Mouse (Mus musculus) cerebellum, adult 2 months (tissue): ENCODE results near the gene Adgrl2. TPM values are rescaled to one million over a fixed set of nuclear protein-coding genes. Genes with fewer than 3 reads are reported as not detected.

ENCODE experiments used
- DNase-seq, 2 experiments: peaks; one replicate each; pipeline ENCODE4 v3.0.0; 2021
- H3K27ac ChIP-seq: fragments of 200-500 bp; 2 replicates; pipeline ENCODE4 v1.5.1; 2012; ENCODE audit warnings: low read length, control low read depth, inconsistent platforms; ENCODE audit not compliant: insufficient read depth
- H3K27me3 ChIP-seq: fragments of 200-500 bp; 2 replicates; pipeline ENCODE4 v1.6.1; 2012; ENCODE audit warnings: inconsistent platforms, mild to moderate bottlenecking, low read length, moderate library complexity; ENCODE audit not compliant: control insufficient read depth, insufficient read depth
- H3K4me1 ChIP-seq: fragments of 200-500 bp; 2 replicates; pipeline ENCODE4 v1.6.1; 2011; ENCODE audit warnings: low read length; ENCODE audit not compliant: control insufficient read depth, insufficient read depth
- H3K4me3 ChIP-seq: fragments of 200-500 bp; replicated peaks from 2 replicates; pipeline ENCODE3; 2011; ENCODE audit warnings: mild to moderate bottlenecking, low read depth, low read length, control low read depth; ENCODE audit not compliant: insufficient read depth
- CTCF ChIP-seq: fragments of 200-500 bp; IDR thresholded peaks from 2 replicates; pipeline ENCODE4 v1.5.1; 2011; ENCODE audit warnings: low read depth, mild to moderate bottlenecking, control low read depth, low read length, moderate library complexity, borderline replicate concordance; ENCODE audit not compliant: insufficient read depth
- POLR2A ChIP-seq: fragments of 200-500 bp; IDR thresholded peaks from 2 replicates; pipeline ENCODE4 v1.6.1; 2011; ENCODE audit warnings: low read length, control low read depth, borderline replicate concordance; ENCODE audit not compliant: insufficient read depth
- WGBS: fragments of 180-500 bp; shearing (Covaris S2); methylation state at CpG from one replicate; pipeline ENCODE4 v1.1.7; 2018; 5-methylcytosine and 5-hydroxymethylcytosine counted together
- polyA plus RNA-seq: library from polyadenylated mRNA; depleted of rRNA; stranded (reverse); fragments of >200 nt; gene quantifications from 2 replicates; pipeline ENCODE4 v1.2.3, GENCODE M21; 2012

The Adgrl2 gene
- polyA plus RNA-seq, 1 experiment, result 39.1 TPM

DNA sequence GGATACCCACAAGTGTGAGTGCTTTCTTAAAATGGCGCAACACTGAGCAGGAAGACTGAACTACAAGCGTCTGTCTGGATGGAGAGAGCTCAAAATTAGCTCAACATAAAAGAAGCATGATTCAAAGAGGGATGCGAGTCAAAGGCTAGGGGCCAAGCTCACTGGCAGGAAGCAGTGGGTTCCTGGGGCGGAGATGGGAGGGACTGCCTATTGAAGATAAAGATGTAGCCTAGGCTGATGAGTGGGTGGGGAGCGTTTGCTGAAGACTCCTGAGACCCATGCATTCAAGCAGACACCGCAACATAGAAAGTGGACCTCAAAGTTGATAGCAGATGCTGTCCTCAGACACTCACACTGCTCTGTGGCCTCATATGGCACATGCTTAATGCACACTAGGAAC, 146.2 kb downstream of the Adgrl2 start:
- no peak overlapping the region for H3K4me3 ChIP-seq
- H3K4me1 ChIP-seq, result no peaks in the 10 kb centered on the region
- no peak for DNase-seq
- no peaks in the 10 kb centered on the region for H3K27me3 ChIP-seq
- 85% methylated on average over 6 of the region's 6 CpGs for WGBS
- no peak overlapping the region for H3K27ac ChIP-seq
- no peak for TF ChIP-seq CTCF
- no peak for TF ChIP-seq POLR2A

DNA sequence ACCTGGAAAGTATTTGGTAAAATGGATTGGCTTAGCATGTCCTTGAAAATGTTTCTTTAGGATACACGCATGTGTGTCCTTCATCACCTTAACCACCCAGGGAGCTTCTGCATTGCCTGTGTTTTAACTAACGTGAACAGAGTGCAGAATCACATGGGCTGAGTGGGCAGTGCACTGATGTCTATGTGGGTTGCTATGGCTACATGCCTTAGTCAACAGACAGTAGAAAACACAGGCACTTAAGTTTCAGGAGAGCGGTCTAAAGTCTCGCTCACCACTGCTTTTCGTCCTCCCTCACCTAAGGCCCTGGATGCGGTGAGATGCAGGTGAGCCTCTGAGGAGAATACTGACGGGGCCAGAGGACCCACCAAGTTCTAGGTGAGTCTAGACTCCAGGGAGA, 147.8 kb downstream of the Adgrl2 start:
- WGBS, result 89% methylated on average over 7 of the region's 7 CpGs
- Histone ChIP-seq H3K27ac (no peak overlapping the region), H3K27me3 (no peaks in the 10 kb centered on the region), H3K4me1 (no peaks in the 10 kb centered on the region), H3K4me3 (no peak overlapping the region)
- DNase-seq, result no peak
- no peak for TF ChIP-seq POLR2A
- no peak for TF ChIP-seq CTCF

DNA sequence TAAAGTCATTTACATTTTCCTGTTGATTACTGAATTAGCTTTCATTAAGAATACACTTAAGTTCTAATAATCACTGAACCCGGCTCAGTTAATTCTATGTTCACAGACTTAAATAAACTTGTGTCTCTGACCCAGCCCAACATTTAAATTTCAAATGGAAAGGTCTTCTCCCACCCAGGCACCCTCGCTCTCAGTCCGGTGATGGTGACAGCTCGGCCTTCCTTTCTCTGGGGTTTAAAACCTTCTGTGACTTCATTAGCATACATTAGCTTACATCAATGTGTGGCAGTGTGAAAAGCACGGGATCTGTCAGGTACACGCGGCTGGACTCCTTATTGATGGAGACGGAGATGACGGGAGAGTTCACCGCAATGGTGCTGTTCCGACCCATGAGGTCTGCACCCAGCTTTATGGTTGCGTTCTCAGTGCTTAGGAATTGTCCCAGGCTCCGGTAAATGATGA, 151.5 kb downstream of the Adgrl2 start:
- Histone ChIP-seq H3K4me3 (no peak overlapping the region), H3K27ac (no peak overlapping the region), H3K4me1 (no peaks in the 10 kb centered on the region), H3K27me3 (no peaks in the 10 kb centered on the region)
- 56% methylated on average over 13 of the region's 13 CpGs for WGBS
- TF ChIP-seq POLR2A (no peak), CTCF (no peak)
- no peak for DNase-seq

DNA sequence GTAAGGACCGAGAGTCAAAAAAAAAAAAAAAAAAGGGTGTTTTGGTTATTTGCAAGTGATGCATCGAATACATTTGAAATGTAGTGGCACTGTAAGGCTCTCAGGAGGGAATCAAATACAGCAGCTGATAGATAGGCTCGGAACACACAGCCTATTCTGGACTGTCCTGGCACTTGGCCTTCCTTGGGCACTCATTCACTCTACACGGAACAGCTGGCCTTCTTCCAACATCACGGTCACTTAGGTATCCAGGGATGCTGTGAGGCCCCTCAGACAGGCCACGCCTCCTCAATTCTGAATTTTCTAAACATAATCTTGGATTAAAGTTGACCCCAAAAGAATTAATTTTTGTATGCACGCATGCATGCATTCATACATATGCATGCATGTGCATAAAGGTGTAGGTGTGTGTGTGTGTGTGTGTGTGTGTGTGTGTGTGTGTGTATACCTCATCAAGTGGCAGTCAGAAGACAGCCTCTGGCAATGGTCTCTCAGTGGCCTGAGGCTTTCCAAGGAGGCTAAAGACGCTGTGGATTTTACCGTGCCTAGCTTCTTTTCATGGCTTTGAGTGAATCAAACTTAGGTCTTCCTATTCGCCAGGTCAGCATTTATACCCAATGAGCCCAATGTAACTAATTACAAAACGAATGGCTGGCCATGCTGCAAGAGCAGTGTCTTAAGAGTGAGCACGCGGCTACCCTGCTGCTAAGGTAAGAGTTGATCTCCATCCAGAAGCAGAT, 152.1 kb downstream of the Adgrl2 start:
- DNase-seq, result no peak
- WGBS, result 38% methylated on average over 13 of the region's 13 CpGs
- TF ChIP-seq CTCF (no peak), POLR2A (no peak)

DNA sequence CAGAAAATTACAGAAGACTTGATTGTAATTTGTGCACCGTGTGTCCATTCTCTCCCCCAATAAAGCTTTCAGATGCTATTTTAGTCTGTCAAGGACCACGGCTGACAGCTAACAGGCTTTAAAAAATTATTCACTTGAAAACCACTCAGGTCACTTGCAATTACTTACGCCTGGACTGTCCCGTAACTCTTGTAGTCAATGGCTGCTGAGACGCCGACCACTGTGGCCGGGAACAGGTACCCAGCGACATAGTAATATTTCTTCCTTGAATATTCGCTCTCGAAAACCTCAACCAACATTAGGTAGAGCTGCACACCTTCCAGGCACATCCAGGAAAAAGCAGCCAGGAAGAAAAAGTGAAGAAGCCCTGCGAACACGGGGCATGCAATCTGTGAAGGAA, 155.2 kb downstream of the Adgrl2 start:
- WGBS, result 88% methylated on average over 12 of the region's 12 CpGs
- H3K27me3 ChIP-seq, result no peaks in the 10 kb centered on the region
- no peak for TF ChIP-seq CTCF
- no peak for TF ChIP-seq POLR2A
- no peak overlapping the region for H3K4me3 ChIP-seq
- no peak for DNase-seq
- H3K4me1 ChIP-seq, result no peaks in the 10 kb centered on the region
- no peak overlapping the region for H3K27ac ChIP-seq

More for the DNA sequence above, 152.1 kb downstream of the Adgrl2 start:
- Histone ChIP-seq H3K27ac (no peak overlapping the region), H3K27me3 (no peaks in the 10 kb centered on the region), H3K4me3 (no peak overlapping the region), H3K4me1 (no peaks in the 10 kb centered on the region)

DNA sequence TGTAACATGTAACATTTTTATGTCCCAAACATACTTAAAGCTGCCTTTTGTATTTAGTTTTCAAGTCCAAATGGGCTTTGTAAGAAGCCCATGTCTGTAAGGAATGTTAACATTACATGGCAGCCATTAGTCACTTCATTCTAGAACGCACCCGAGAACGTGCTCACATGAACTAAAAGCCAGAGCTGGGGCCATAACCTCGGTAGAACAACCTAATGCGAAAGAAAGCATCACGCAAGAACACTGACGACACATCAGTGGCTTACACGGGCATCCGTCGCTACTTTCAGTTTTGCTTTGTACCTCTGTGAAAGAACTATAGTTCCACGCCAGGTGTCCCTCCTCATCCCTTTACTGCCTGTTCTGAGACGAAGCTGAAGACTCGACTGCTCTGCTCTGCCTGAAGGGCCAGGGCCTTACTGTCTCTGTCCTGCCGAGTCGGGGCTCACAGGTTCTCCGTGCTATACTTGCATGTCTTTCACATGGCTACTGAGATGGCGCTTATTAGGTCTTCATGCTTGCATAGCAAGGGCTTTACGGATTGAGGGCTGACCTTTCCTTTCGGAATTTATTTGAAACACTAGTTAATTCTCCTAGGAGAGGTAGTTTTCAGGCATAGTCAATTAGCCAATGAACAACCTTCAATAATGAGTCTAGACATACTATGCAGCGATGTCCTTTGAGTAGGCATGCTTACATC, 157.1 kb downstream of the Adgrl2 start:
- Histone ChIP-seq H3K4me3 (no peak overlapping the region), H3K27ac (no peak overlapping the region), H3K4me1 (no peaks in the 10 kb centered on the region), H3K27me3 (no peaks in the 10 kb centered on the region)
- TF ChIP-seq POLR2A, result no peak
- no peak for TF ChIP-seq CTCF
- no peak for DNase-seq
- 96% methylated on average over 20 of the region's 20 CpGs for WGBS

DNA sequence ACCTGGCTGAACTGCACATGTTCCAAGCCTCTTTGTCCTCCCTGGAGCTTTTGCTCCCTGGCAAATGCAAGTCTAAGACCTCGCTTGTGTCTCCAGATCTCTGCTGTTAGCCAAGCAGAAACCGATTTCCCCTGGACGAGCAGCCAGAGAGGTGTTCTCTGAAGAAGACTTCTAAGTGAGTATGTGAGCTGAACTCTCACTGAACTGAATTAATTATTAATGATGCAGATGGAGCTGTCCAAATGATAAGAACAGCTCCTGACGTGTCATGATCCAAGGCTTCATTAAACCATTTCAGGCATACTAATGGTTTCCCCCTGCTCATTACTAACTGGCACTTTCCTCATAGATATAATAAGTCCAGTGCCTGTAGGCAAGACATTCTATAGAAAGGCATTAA, 158.4 kb downstream of the Adgrl2 start:
- H3K4me1 ChIP-seq, result no peaks in the 10 kb centered on the region
- H3K4me3 ChIP-seq, result no peak overlapping the region
- no peaks in the 10 kb centered on the region for H3K27me3 ChIP-seq
- no peak for DNase-seq
- no peak overlapping the region for H3K27ac ChIP-seq
- WGBS, result 43% methylated on average over 4 of the region's 4 CpGs
- TF ChIP-seq POLR2A, result no peak
- TF ChIP-seq CTCF, result no peak

DNA sequence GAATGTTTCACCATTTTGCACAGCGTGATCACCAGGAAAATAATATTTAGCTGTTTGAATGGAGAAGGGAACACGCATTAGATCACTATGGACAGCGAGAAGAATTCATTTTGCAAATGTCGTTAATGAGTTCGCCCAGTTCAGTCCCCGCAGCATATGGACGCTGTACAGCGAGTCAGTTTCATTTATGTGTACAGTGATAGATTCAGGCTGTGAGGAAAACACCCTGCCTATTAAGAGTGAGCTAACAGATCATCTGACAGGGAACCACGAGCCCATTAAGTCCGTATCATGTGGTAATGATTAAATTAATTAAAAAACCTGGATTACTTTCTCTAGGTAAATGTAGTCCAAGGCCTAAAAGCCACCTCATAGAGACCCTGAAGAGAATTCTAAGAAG, 161.8 kb downstream of the Adgrl2 start:
- no peak overlapping the region for H3K4me3 ChIP-seq
- no peak overlapping the region for H3K27ac ChIP-seq
- no peak for TF ChIP-seq POLR2A
- TF ChIP-seq CTCF, result no peak
- no peak for DNase-seq
- no peaks in the 10 kb centered on the region for H3K27me3 ChIP-seq
- WGBS, result 83% methylated on average over 10 of the region's 10 CpGs
- no peaks in the 10 kb centered on the region for H3K4me1 ChIP-seq
